Mouse (Mus musculus): ENCODE data around the gene Lce3e.
A peak's percentile ranks its signal among the peaks of the same experiment; 100 is the strongest.

Lce3e gene

GRCm38 (mm10) chr3:92966761-92967160, at the start of gene Lce3e:
TSS of gene Lce3e (plus strand) at chr3:92967061.
- DNase-seq: no peak

GRCm38 (mm10) chr3:92920364-92920763, 46.5 kb upstream of the Lce3e start:
- DNase-seq: peak in 1 of 2 experiments; percentile 24

- no peak for DNase-seq
Measured at GRCm38 (mm10) chr3:92926130-92926529, 40.7 kb upstream of the Lce3e start, which contains the start of gene Lce3a. TSS of gene Lce3a (minus strand) at chr3:92926230.

DNA sequence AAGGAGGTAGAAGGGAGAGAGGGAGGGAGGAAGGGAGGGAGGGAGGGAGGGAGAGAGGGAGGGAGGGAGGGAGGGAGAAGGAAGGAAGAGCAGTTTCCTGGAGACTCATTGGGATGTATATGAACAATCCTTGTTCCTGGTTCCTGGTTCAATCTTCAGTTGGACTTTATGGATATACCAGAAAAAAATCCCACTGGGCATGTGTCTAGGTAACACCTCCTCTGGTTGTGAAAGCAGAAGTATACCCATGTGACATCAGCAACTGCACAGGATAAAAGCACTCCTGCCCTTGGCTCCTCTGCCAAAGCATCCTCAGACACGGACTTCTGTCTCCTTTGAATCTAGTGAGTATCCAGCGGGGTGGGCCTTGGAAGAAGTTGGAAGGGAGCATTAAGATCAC, 34.2 kb upstream of the Lce3e start, which contains the start of gene Lce3b:
TSS of gene Lce3b (plus strand) at position 301 of the 400 bp plus-strand sequence.
- no peak for DNase-seq

DNA sequence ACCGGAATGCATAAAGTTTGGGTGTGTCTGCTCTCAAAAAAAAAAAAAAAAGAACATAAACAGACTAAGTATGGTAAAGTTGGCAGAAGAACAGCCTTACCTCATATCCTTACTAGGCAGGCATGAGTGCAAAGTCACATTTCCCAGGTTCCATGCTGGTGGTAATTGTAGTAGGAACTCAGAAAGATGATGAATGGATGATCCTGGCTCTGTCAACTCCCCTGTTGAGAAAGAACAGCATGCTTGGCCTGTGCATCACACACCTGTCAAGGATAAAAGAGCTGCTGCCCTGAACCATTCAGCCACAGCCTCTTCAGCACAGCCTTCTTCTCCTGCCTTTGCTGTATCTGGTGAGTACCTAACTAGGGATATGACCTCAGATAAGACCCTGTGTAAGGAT, 22.7 kb upstream of the Lce3e start, which contains the start of gene Lce3c:
TSS of gene Lce3c (plus strand) at position 301 of the 400 bp plus-strand sequence.
- DNase-seq: no peak

- DNase-seq: no peak
Measured at GRCm38 (mm10) chr3:92957090-92957489, 9.8 kb upstream of the Lce3e start, which contains the start of gene Lce3d. TSS of gene Lce3d (plus strand) at chr3:92957390.

- no peak for DNase-seq
Measured at GRCm38 (mm10) chr3:92978484-92978883, 11.6 kb downstream of the Lce3e start.

- DNase-seq: no peak
Measured at GRCm38 (mm10) chr3:92991926-92992325, 25.1 kb downstream of the Lce3e start, which contains the start of gene Lce3f. TSS of gene Lce3f (plus strand) at chr3:92992226.

DNA sequence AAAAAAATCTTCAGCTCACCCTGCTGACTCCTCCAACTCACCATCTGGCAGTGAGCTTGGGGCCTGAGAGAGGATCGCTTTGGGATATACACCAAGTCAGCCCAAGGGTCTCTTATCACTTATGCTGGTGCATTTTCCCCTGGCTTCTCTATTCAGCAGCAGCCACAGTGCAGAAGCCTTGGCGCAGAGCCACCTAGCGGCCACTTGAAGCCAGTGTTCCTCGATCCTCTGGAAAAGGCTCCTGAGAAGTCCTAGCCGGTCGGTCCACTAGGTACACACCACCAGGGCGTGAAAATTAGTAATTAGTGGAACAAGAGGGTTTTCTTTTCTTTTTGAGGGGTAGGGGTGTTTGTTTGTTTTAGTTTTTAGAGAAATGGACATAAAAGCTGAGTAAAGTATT, 31.8 kb downstream of the Lce3e start:
- peak; percentile 75 to 80 for DNase-seq

DNA sequence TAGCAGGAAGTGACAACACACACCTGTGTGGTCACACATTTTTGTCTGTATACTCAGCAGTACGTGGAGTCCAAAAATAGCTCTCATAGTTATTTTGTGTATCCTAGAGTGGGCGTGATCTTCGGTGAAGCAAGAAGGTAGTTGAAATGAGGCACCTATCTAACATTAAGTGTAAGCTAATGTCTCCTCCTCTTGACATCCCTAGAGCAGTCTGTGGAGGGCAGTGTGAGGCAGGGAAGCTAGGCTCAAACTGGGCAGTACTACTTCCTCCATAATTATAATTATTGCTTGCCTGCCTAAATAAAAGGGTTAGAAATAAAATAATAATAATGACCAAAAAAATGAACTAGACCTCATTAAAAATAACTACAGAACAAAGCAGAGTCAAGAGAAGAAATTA, 33.8 kb downstream of the Lce3e start:
- no peak for DNase-seq

- no peak for DNase-seq
Measured at GRCm38 (mm10) chr3:93002843-93003242, 36.0 kb downstream of the Lce3e start.

DNA sequence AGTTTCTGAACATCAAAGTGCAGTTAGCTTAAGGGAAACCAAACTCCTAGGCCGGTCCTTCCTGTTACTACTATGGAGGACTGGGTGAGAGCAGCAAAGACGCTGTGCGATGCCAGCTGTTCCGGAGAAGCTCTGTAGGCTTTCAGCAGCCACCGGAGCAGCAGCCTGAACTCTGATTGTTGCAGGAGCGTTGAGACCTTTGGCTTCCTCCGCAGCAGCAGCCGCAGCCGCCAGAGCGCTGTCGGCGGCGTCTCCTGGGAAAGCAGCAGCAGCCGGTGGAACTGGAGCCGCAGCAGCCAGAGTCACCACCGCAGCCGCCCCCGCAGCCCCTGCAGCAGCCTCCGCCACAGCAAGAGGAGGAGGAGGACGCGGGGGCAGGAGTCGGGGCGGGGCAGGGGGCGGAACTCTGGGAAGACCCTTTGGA, 47.5 kb downstream of the Lce3e start:
- DNase-seq: peak; percentile 24 to 40

DNA sequence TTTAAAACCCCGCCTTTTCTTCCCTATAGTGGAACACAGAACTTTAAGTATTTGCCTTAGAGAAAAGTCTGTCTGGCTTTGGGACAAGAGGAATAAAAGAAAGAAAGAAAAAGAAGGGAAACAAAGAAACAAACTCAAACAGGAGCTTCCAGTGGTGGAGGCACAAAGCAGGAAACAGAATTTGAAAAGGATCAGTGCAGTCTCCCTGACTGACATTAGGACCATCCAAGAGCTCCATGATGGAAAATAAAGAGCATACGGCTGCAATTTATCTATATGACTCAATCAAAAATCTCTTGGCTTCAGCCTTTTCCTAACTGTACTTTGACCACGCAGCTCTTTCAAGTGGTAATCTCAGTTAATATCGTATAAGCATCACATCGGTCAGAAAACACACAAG, 48.0 kb downstream of the Lce3e start:
- DNase-seq: no peak

GRCm38 (mm10) chr3:93015460-93016104, 48.7 kb downstream of the Lce3e start, which contains the start of gene Crct1:
TSS of gene Crct1 (minus strand) at chr3:93015687.
- DNase-seq: no peak

Measured in kidney, postnatal 25 days (tissue).